Mouse (Mus musculus): ENCODE data around the gene Stub1. TPM values are rescaled to one million over a fixed set of nuclear protein-coding genes. Genes with fewer than 3 reads are reported as not detected.

Gene Stub1
- polyA plus RNA-seq, 1 experiment from 2014 or later = 322 TPM

DNA sequence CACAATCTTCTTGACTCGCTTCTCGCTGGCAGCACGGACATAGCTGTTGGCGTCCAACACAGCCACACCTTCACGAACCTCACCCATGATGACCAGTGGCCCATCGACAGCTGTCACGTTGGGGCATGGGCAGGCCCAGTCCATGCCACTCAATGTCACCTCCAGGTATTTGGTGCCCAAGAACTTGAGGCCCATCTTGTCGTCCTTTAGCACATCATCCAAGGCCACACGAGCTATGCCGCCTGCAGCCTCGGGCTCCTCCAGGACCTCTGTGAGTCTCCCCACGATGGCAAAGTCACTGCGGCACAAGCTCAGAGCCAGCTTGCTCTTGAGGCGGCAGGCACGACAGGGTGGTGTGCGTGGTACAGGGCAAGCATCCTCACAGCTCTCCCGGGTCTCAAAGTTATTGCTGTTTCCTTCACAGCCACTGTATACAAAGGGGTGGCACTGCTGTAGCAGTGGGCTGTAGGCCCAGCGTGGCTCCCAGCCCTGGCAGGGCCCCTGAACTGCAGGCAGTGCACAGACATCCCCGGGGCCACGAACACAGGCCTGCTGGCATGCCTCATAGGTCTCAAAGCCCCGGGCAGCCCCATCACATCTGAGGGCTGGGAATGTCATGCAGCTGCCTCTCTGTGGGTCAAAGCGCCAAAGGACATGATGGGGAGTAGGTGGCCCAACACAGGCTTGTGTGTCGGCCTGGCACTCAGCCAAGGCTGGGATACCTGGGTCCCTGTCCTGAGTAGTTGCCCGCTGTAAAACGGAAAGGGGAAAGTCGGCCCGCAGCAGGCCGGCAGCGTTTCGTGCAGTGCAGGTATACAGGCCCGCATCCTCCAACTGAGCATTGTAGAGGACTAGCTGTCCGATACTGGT is 44.8 kb upstream of the Stub1 start:
- Histone ChIP-seq H3K9ac (ENCODE audit: low read length) (no peak overlapping the region), H3K4me3 (ENCODE audit: low read depth, low read length) (no peak overlapping the region), H3K27ac (ENCODE audit: low read depth, low read length) (no peak overlapping the region), H3K27me3 (ENCODE audit: control insufficient read depth, insufficient read depth, low read length) (no peaks in the 10 kb centered on the region), H3K4me2 (ENCODE audit: low read depth, low read length, severe bottlenecking) (no peak overlapping the region), H3K4me1 (replicated peaks; ENCODE audit: control insufficient read depth, insufficient read depth, low read length) (peaks cover 26% of the 10 kb centered on the region), H3K36me3 (ENCODE audit: control insufficient read depth, insufficient read depth, low read length) (no peaks in the 10 kb centered on the region; the same call in 1 of the 2 replicates), H3K9me3 (ENCODE audit: control insufficient read depth, low read length) (no peaks in the 10 kb centered on the region)
- ATAC-seq (replicated peaks; ENCODE audit: low FRiP score) (no peak), DNase-seq (ENCODE audit: low spot score) (no peak)
- 93% methylated on average over 32 of the region's 32 CpGs for WGBS

DNA sequence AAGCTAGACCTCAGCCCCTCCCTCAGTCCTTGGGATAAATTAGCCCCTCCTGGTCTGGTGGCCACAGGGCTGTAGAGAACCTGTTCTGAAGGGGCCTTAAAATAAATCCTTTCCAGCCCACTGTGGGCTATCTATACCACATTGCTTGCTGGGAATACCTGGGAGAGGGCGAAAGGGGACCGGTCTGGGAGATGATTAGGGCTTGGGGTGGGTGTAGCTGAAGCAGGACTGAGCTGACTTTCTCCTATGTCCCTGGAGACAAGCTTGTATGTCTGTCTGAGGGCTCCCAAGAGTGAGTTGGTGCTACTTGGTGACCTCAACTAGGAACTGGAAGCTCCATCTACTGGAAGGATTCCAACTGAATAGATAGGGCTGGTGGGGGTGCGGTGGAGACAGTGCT is 43.8 kb upstream of the Stub1 start:
- no peak overlapping the region for H3K9ac ChIP-seq (ENCODE audit: low read length)
- H3K4me2 ChIP-seq (ENCODE audit: low read depth, low read length, severe bottlenecking) = no peak overlapping the region
- no peaks in the 10 kb centered on the region for H3K27me3 ChIP-seq (ENCODE audit: control insufficient read depth, insufficient read depth, low read length)
- H3K9me3 ChIP-seq (ENCODE audit: control insufficient read depth, low read length) = no peaks in the 10 kb centered on the region
- H3K27ac ChIP-seq (ENCODE audit: low read depth, low read length) = no peak overlapping the region
- no peak for DNase-seq (ENCODE audit: low spot score)
- no peaks in the 10 kb centered on the region; the same call in 1 of the 2 replicates for H3K36me3 ChIP-seq (ENCODE audit: control insufficient read depth, insufficient read depth, low read length)
- ATAC-seq (replicated peaks; ENCODE audit: low FRiP score) = no peak
- H3K4me3 ChIP-seq (ENCODE audit: low read depth, low read length) = no peak overlapping the region
- H3K4me1 ChIP-seq (replicated peaks; ENCODE audit: control insufficient read depth, insufficient read depth, low read length) = peaks cover 26% of the 10 kb centered on the region
- 97% methylated on average over 3 of the region's 3 CpGs for WGBS

DNA sequence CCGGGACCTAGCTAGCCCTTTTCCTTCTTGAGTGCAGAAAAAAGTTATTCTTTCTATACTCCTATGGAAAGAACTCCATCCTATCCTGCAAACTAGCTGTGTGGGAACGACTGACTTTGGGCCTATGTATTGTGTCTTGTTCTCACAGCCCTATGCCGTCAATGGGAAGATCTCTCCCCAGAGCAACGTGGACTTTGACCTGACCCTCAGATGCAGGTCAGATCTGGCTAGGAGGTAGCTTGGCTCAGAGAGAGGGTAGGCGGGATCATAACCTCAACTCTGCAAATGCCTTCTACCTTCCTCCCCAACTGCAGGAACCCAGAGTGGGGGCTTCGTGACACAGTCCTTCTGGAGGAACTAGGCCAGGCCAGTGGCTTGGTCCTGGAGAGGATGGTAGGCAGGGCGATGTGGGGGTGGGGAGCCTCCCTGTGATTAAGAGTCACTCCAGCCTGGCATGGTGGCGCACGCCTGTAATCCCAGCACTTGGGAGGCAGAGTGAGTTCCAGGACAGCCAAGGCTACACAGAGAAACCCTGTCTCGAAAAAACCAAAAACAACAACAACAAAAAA is 43.2 kb upstream of the Stub1 start:
- Histone ChIP-seq H3K9ac (ENCODE audit: low read length) (peak overlapping the region; percentile 82), H3K27me3 (ENCODE audit: control insufficient read depth, insufficient read depth, low read length) (no peaks in the 10 kb centered on the region), H3K4me2 (ENCODE audit: low read depth, low read length, severe bottlenecking) (peak overlapping the region; percentile 87), H3K4me1 (replicated peaks; ENCODE audit: control insufficient read depth, insufficient read depth, low read length) (peaks cover 24% of the 10 kb centered on the region), H3K4me3 (ENCODE audit: low read depth, low read length) (peak overlapping the region; percentile 57), H3K27ac (ENCODE audit: low read depth, low read length) (no peak overlapping the region), H3K36me3 (ENCODE audit: control insufficient read depth, insufficient read depth, low read length) (no peaks in the 10 kb centered on the region; the same call in 1 of the 2 replicates), H3K9me3 (ENCODE audit: control insufficient read depth, low read length) (no peaks in the 10 kb centered on the region)
- no peak for DNase-seq (ENCODE audit: low spot score)
- ATAC-seq (replicated peaks; ENCODE audit: low FRiP score) = no peak
- WGBS = 66% methylated on average over 10 of the region's 10 CpGs

DNA sequence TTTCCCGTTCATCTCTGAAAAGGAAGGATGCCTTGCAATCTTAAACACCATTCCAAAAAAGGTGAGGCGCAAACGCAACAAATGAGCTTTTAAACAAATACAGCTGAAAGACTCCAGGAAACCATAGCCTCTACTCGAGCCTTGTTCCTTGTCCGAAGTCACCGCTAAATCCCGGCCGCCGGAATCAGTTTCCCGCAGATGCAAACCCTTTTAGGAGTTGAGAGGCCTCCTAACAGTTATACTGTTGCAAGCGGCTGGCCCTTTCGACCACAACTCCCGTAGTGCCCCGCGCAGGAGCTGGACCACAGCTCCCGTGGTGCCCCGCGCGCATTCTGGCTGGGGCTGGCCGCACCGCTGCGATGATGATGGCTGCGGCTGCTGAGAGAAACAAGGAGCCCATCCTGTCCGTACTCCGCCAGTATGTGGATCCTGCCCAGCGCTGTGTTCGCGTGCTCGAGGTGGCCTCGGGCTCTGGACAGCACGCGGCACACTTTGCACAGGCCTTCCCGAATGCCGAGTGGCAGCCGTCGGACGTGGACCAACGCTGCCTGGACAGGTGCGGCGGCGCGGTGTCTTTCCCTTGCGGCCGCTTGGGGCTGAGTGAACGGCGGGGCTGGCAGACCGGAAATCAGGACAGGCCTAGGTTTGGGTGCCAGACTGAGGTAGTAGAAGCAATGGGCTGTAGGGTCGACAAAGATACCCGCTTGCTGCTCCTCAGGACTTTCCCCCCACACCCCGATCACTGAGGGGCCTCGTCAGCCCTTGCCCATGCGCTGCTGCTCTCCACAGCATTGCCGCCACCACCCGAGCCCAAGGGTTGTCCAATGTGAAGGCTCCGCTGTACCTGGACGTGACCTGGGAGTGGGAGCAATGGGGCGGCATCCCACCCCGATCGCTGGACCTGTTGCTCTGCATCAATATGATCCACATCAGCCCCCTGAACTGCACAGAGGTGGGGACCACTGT is 42.2 kb upstream of the Stub1 start:
- ATAC-seq (replicated peaks; ENCODE audit: low FRiP score) = peak; percentile 91
- Histone ChIP-seq H3K9ac (ENCODE audit: low read length) (peak overlapping the region; percentile 82), H3K9me3 (ENCODE audit: control insufficient read depth, low read length) (no peaks in the 10 kb centered on the region), H3K4me1 (replicated peaks; ENCODE audit: control insufficient read depth, insufficient read depth, low read length) (peaks cover 14% of the 10 kb centered on the region), H3K27me3 (ENCODE audit: control insufficient read depth, insufficient read depth, low read length) (no peaks in the 10 kb centered on the region), H3K4me3 (ENCODE audit: low read depth, low read length) (peak overlapping the region; percentile 57), H3K36me3 (ENCODE audit: control insufficient read depth, insufficient read depth, low read length) (no peaks in the 10 kb centered on the region; the same call in 1 of the 2 replicates), H3K4me2 (ENCODE audit: low read depth, low read length, severe bottlenecking) (peak overlapping the region; percentile 87), H3K27ac (ENCODE audit: low read depth, low read length) (peak overlapping the region; percentile 58)
- DNase-seq (ENCODE audit: low spot score) = peak; percentile 94
- WGBS = 1% methylated on average over 59 of the region's 59 CpGs

DNA sequence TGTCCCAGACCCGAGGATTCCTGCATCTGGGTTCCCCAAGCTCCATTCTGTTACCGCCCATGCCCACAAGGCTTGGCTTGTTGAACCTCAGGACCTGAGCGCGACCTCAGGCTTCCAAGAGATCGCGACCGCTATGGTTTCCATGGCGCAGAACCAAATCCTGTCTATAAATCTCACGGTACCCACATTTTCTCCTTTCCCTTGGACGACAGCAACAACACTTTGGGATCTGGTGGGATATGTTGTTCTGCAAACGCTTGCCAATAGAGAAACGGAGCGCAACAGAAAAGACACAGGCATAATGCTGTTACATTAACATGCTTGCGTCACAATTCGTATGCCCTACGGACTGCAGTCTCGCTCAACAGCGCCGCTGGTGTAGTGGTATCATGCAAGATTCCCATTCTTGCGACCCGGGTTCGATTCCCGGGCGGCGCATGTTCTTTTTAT is 41.5 kb upstream of the Stub1 start, which contains the start of gene Mettl26:
Mettl26 (plus strand) TSS at position 354 of the 450 bp plus-strand sequence.
- H3K4me1 ChIP-seq (replicated peaks; ENCODE audit: control insufficient read depth, insufficient read depth, low read length) = peaks cover 8% of the 10 kb centered on the region; the same call in 1 of the 2 replicates
- under 1% methylated on average over 25 of the region's 25 CpGs for WGBS
- peak within 1 kb of the TSS; percentile 57 for H3K4me3 ChIP-seq (ENCODE audit: low read depth, low read length)
- peak; percentile 97 for DNase-seq (ENCODE audit: low spot score)
- peak within 1 kb of the TSS; percentile 82 for H3K9ac ChIP-seq (ENCODE audit: low read length)
- H3K27me3 ChIP-seq (ENCODE audit: control insufficient read depth, insufficient read depth, low read length) = no peaks in the 10 kb centered on the region
- peak within 1 kb of the TSS; percentile 87 for H3K4me2 ChIP-seq (ENCODE audit: low read depth, low read length, severe bottlenecking)
- peak within 1 kb of the TSS; percentile 58 for H3K27ac ChIP-seq (ENCODE audit: low read depth, low read length)
- no peaks in the 10 kb centered on the region; the same call in 1 of the 2 replicates for H3K36me3 ChIP-seq (ENCODE audit: control insufficient read depth, insufficient read depth, low read length)
- ATAC-seq (replicated peaks; ENCODE audit: low FRiP score) = peak; percentile 71
- H3K9me3 ChIP-seq (ENCODE audit: control insufficient read depth, low read length) = no peaks in the 10 kb centered on the region

DNA sequence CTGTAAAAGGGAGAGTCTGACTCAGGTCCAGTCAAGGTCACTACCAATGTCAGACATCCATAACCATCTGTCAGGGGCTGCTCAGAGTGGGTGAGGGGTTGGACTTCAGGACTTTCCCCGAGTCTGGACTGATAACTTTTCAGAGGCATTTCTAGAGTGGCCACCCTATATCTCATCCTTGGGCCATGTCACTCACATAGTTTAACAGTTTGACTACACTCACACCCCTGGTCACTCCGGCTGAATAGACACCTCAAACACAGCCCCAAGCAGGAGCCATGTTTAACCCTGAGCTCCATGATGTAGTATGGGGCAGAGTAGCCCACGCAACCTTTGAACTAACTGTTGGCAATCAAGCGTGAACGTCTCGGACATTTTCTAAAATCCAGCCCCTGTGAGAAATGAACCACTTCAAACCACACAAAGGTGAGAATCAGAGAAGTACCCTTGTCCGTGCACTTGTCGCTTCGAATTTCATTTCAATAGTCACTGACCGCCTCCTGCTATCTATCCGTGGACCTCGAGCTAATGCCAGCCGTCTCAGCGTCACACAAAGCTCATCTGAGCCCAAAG is 41.0 kb upstream of the Stub1 start:
- H3K36me3 ChIP-seq (ENCODE audit: control insufficient read depth, insufficient read depth, low read length) = no peaks in the 10 kb centered on the region; the same call in 1 of the 2 replicates
- H3K4me3 ChIP-seq (ENCODE audit: low read depth, low read length) = peak overlapping the region; percentile 57
- H3K9ac ChIP-seq (ENCODE audit: low read length) = peak overlapping the region; percentile 58
- peaks cover 8% of the 10 kb centered on the region; the same call in 1 of the 2 replicates for H3K4me1 ChIP-seq (replicated peaks; ENCODE audit: control insufficient read depth, insufficient read depth, low read length)
- WGBS = 5% methylated on average over 14 of the region's 14 CpGs
- H3K27ac ChIP-seq (ENCODE audit: low read depth, low read length) = peak overlapping the region; percentile 47; the same call in 1 of the 2 replicates
- DNase-seq (ENCODE audit: low spot score) (no peak), ATAC-seq (replicated peaks; ENCODE audit: low FRiP score) (0 out of 2 replicates have a peak, but pooled peaks have one; percentile 3)
- H3K27me3 ChIP-seq (ENCODE audit: control insufficient read depth, insufficient read depth, low read length) = no peaks in the 10 kb centered on the region
- no peaks in the 10 kb centered on the region for H3K9me3 ChIP-seq (ENCODE audit: control insufficient read depth, low read length)
- H3K4me2 ChIP-seq (ENCODE audit: low read depth, low read length, severe bottlenecking) = peak overlapping the region; percentile 87

DNA sequence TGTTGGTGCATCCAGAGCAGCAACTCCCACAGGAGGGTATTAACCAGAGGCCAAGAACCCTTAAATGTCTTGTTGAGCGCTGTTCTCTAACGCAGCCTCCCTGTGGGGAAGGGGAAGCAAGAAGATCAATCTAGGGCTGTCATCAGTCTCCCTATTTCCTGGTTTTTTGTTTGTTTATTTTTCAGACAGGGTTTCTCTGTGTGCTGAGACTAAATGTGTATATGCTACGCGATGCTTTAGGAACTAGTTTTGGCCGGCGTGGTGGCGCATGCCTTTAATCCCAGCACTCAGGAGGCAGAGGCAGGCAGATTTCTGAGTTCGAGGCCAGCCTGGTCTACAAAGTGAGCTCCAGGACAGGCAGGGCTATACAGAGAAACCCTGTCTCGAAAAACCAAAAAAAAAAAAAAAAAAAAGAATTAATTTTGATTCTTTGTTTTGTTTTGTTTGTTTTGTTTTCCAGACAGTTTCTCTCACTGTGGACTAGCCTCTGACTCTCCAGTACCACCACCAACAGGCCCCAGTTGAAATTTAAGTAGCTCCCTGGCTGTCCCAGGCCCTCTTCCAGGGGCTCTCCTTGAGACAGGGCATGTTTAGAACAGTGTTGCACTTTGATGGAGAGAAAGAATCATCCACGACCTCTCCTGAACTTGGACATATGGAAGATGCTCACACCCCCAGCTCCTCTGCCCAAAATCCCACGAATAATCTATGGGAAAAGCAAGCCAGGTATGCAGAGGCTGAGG is 40.4 kb upstream of the Stub1 start:
- H3K4me1 ChIP-seq (replicated peaks; ENCODE audit: control insufficient read depth, insufficient read depth, low read length) = peaks cover 12% of the 10 kb centered on the region; the same call in 1 of the 2 replicates
- WGBS = 84% methylated on average over 11 of the region's 11 CpGs
- H3K9me3 ChIP-seq (ENCODE audit: control insufficient read depth, low read length) = no peaks in the 10 kb centered on the region
- peak overlapping the region; percentile 57; the same call in 1 of the 2 replicates for H3K4me3 ChIP-seq (ENCODE audit: low read depth, low read length)
- H3K9ac ChIP-seq (ENCODE audit: low read length) = 0 out of 2 replicates have a peak overlapping the region, but pooled peaks have one; percentile 20
- no peaks in the 10 kb centered on the region for H3K27me3 ChIP-seq (ENCODE audit: control insufficient read depth, insufficient read depth, low read length)
- peak overlapping the region; percentile 87; the same call in 1 of the 2 replicates for H3K4me2 ChIP-seq (ENCODE audit: low read depth, low read length, severe bottlenecking)
- no peak overlapping the region for H3K27ac ChIP-seq (ENCODE audit: low read depth, low read length)
- H3K36me3 ChIP-seq (ENCODE audit: control insufficient read depth, insufficient read depth, low read length) = no peaks in the 10 kb centered on the region; the same call in 1 of the 2 replicates
- ATAC-seq (replicated peaks; ENCODE audit: low FRiP score) (no peak), DNase-seq (ENCODE audit: low spot score) (no peak)
